Mouse (Mus musculus) myocyte (in vitro differentiated cells): Measurements from ENCODE around the gene Gm4756. TPM values are rescaled to one million over a fixed set of nuclear protein-coding genes. Genes with fewer than 3 reads are reported as not detected.

ENCODE experiments used
- H3K27me3 ChIP-seq: one replicate; pipeline ENCODE4 v1.6.1; 2011; ENCODE audit not compliant: control insufficient read depth, insufficient read depth, insufficient read length
- H3K36me3 ChIP-seq: one replicate; pipeline ENCODE4 v1.6.1; 2011; ENCODE audit not compliant: control insufficient read depth, insufficient read depth
- H3K4me2 ChIP-seq: one replicate; pipeline ENCODE4 v1.6.1; 2011; ENCODE audit warnings: low read depth, control low read depth
- H3K4me3 ChIP-seq: one replicate; pipeline ENCODE4 v1.5.1; 2011; ENCODE audit warnings: mild to moderate bottlenecking, control low read depth, moderate library complexity
- H3K79me2 ChIP-seq: one replicate; pipeline ENCODE4 v1.6.1; 2011; ENCODE audit not compliant: control insufficient read depth, insufficient read depth
- H3ac ChIP-seq: one replicate; pipeline ENCODE4 v1.6.1; 2011; ENCODE audit not compliant: control insufficient read depth, insufficient read length
- CEBPB ChIP-seq: IDR thresholded peaks from 2 replicates; pipeline ENCODE4 v1.6.1; 2011; ENCODE audit warnings: mild to moderate bottlenecking, moderate library complexity; ENCODE audit not compliant: poor library complexity, insufficient read depth, severe bottlenecking
- E2F4 ChIP-seq: IDR thresholded peaks from one replicate; pipeline ENCODE4 v1.6.1; 2011; ENCODE audit warnings: mild to moderate bottlenecking, control low read depth, moderate library complexity; ENCODE audit not compliant: insufficient read depth
- MAX ChIP-seq: IDR thresholded peaks from one replicate; pipeline ENCODE4 v1.6.1; 2011; ENCODE audit warnings: low read depth, mild to moderate bottlenecking, control low read depth
- MYOD1 ChIP-seq, 3 experiments: IDR thresholded peaks; one replicate each; pipeline ENCODE4 v1.6.1; 2011; ENCODE audit warnings: control low read depth in 2 of 3, low read depth in 2 of 3, mild to moderate bottlenecking in 2 of 3, moderate library complexity in 1 of 3; ENCODE audit not compliant: insufficient read length in 2 of 3, control insufficient read depth in 1 of 3
- MYOG ChIP-seq, 3 experiments: IDR thresholded peaks; one replicate each; pipeline ENCODE4 v1.6.1; 2011; ENCODE audit warnings: control low read depth in 2 of 3, low read depth in 2 of 3, mild to moderate bottlenecking in 2 of 3; ENCODE audit not compliant: insufficient read length in 2 of 3, control insufficient read depth in 1 of 3, insufficient read depth in 1 of 3
- POLR2A ChIP-seq: IDR thresholded peaks from one replicate; pipeline ENCODE4 v1.6.1; 2011; ENCODE audit warnings: low read depth, mild to moderate bottlenecking, control low read depth, moderate library complexity; ENCODE audit not compliant: insufficient read length
- POLR2AphosphoS2 ChIP-seq: IDR thresholded peaks from one replicate; pipeline ENCODE4 v1.6.1; 2011; ENCODE audit warnings: low read depth, control low read depth; ENCODE audit not compliant: insufficient read length
- REST ChIP-seq: IDR thresholded peaks from one replicate; pipeline ENCODE4 v1.6.1; 2011; ENCODE audit warnings: mild to moderate bottlenecking, control low read depth, moderate library complexity; ENCODE audit not compliant: insufficient read depth, insufficient read length
- SRF ChIP-seq: IDR thresholded peaks from one replicate; pipeline ENCODE4 v1.6.1; 2011; ENCODE audit warnings: low read depth; ENCODE audit not compliant: control insufficient read depth, insufficient read length
- TCF12 ChIP-seq: IDR thresholded peaks from one replicate; pipeline ENCODE4 v1.6.1; 2011; ENCODE audit warnings: mild to moderate bottlenecking, control low read depth; ENCODE audit not compliant: poor library complexity, insufficient read depth, severe bottlenecking
- TCF3 ChIP-seq: IDR thresholded peaks from one replicate; pipeline ENCODE4 v1.6.1; 2011; ENCODE audit warnings: low read depth, control low read depth; ENCODE audit not compliant: insufficient read length
- USF1 ChIP-seq: IDR thresholded peaks from one replicate; pipeline ENCODE4 v1.6.1; 2011; ENCODE audit warnings: low read depth, mild to moderate bottlenecking, control low read depth, moderate library complexity
- polyA plus RNA-seq: library from polyadenylated mRNA; unstranded; fragments of >200 nt; fragmentation: generic; extraction: Trizol; gene quantifications from one replicate; pipeline ENCODE4 v1.2.1, GENCODE M21; 2012; ENCODE audit warnings: missing spikeins

Gene Gm4756
- polyA plus RNA-seq, 1 experiment = not detected

DNA sequence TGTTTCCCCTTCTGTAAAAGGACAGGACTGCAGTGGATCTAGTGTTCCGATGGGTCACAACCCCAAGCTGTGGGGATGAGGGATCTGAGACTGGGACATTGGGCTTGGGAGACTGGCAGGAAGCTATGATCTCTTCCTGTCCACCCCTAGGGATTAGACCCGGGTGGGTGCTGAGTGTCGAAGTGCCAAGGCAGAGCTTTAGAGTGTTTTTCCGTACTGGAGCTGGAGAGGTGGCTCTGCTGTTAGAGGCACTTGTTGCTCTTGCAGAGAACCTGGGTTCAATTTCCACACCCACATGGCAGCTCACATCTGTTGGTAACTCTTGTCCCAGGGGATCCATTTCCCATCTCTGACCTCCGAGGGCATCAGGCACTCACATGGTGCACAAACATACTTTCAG, 16.6 kb upstream of the Gm4756 start:
- Histone ChIP-seq H3K4me2 (peak overlapping the region; percentile 99), H3K27me3 (no peaks in the 10 kb centered on the region), H3K36me3 (no peaks in the 10 kb centered on the region), H3ac (no peak overlapping the region), H3K4me3 (peak overlapping the region; percentile 82), H3K79me2 (peaks cover 5% of the 10 kb centered on the region)
- TF ChIP-seq MAX (no peak), POLR2AphosphoS2 (no peak), MYOG (IDR thresholded peaks at IDR 0.05; ENCODE audit: control insufficient read depth in 1 of 3, insufficient read depth in 1 of 3, insufficient read length in 2 of 3, low read depth in 2 of 3) (no peak), SRF (no peak), USF1 (no peak), E2F4 (no peak), CEBPB (no peak), TCF12 (no peak), MYOD1 (IDR thresholded peaks at IDR 0.05; ENCODE audit: control insufficient read depth in 1 of 3, insufficient read length in 2 of 3, low read depth in 2 of 3) (no peak), POLR2A (no peak), REST (no peak)

GRCm38 (mm10) chr12:72664735-72665337, 15.4 kb upstream of the Gm4756 start, which contains the start of gene Dhrs7:
Gene Dhrs7 (minus strand): TSS chr12:72664909.
- H3K79me2 ChIP-seq = peaks cover 5% of the 10 kb centered on the region
- H3K27me3 ChIP-seq = no peaks in the 10 kb centered on the region
- peak within 1 kb of the TSS; percentile 3 for H3ac ChIP-seq
- TF ChIP-seq SRF (no peak), MAX (peak; percentile 31), TCF3 (no peak), CEBPB (peak; percentile 97), E2F4 (no peak), POLR2AphosphoS2 (peak; percentile 97), MYOG (IDR thresholded peaks at IDR 0.05; ENCODE audit: control insufficient read depth in 1 of 3, insufficient read depth in 1 of 3, insufficient read length in 2 of 3, low read depth in 2 of 3) (peak in 1 of 3 experiments; percentile 49), POLR2A (peak; percentile 98), REST (no peak), TCF12 (no peak), MYOD1 (IDR thresholded peaks at IDR 0.05; ENCODE audit: control insufficient read depth in 1 of 3, insufficient read length in 2 of 3, low read depth in 2 of 3) (peak in 1 of 3 experiments; percentile 18), USF1 (no peak)
- no peaks in the 10 kb centered on the region for H3K36me3 ChIP-seq
- H3K4me3 ChIP-seq = peak within 1 kb of the TSS; percentile 82
- H3K4me2 ChIP-seq = peak within 1 kb of the TSS; percentile 99

- Histone ChIP-seq H3K4me2 (peak overlapping the region; percentile 99), H3K27me3 (no peaks in the 10 kb centered on the region), H3ac (peak overlapping the region; percentile 3), H3K36me3 (no peaks in the 10 kb centered on the region), H3K4me3 (peak overlapping the region; percentile 82), H3K79me2 (peaks cover 5% of the 10 kb centered on the region)
- TF ChIP-seq MYOD1 (IDR thresholded peaks at IDR 0.05; ENCODE audit: control insufficient read depth in 1 of 3, insufficient read length in 2 of 3, low read depth in 2 of 3) = no peak
- TF ChIP-seq POLR2A = no peak
- no peak for TF ChIP-seq USF1
- TF ChIP-seq POLR2AphosphoS2 = no peak
- TF ChIP-seq REST = peak; percentile 9
- TF ChIP-seq CEBPB = 0 out of 2 replicates have a peak, but pooled peaks have one; percentile 47
These were observed 14.7 kb upstream of the Gm4756 start for GRCm38 (mm10) chr12:72664020-72664734.

DNA sequence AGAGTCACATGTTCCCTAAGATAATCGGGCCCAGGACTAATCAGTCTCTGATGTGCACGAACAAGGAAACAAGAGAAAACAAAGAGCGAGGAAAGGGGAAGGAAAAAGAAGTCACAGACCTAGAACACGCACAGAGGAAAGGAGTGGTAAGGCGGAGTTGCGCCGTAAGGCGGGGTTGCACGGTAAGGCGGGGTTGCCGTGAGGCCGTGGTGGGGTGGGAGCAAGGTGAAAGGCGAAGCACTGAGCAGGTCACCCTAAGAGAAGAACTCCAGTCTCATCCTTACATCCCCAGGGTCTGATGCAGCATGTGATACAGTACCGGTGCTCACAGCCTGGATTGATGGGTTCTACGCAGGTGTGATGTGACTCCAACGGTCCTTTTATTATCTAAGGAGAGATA, 6.3 kb upstream of the Gm4756 start:
- H3K27me3 ChIP-seq = no peaks in the 10 kb centered on the region
- no peak overlapping the region for H3ac ChIP-seq
- no peaks in the 10 kb centered on the region for H3K79me2 ChIP-seq
- TF ChIP-seq REST (no peak), POLR2A (no peak), MYOD1 (IDR thresholded peaks at IDR 0.05; ENCODE audit: control insufficient read depth in 1 of 3, insufficient read length in 2 of 3, low read depth in 2 of 3) (no peak), CEBPB (no peak)
- no peak overlapping the region for H3K4me3 ChIP-seq
- H3K4me2 ChIP-seq = no peak overlapping the region
- H3K36me3 ChIP-seq = peaks cover 39% of the 10 kb centered on the region

DNA sequence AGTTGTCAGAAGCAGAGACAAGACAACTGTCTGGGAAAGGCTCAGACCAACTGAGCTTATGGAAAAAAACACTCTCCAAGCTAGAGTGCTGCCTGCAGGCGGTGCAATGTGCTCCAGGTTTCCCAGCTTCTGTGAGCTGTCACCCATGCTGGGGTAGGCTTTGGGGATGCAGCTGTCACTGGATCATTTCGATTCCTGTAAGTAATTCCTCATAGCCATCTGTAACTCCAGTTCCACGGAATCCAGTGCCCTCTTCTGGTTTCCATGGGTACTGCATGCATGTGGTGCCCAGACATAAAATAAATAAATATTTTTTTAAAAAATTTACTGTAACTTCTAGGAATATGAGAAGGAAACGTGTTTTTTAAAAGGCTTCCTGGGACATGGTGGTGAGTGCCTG, 5.2 kb upstream of the Gm4756 start:
- no peak overlapping the region for H3K4me2 ChIP-seq

More for the DNA sequence above, 5.2 kb upstream of the Gm4756 start:
- H3K79me2 ChIP-seq = no peaks in the 10 kb centered on the region
- H3K36me3 ChIP-seq = peaks cover 48% of the 10 kb centered on the region
- H3K27me3 ChIP-seq = no peaks in the 10 kb centered on the region
- H3K4me3 ChIP-seq = no peak overlapping the region
- H3ac ChIP-seq = no peak overlapping the region
- TF ChIP-seq SRF (no peak), E2F4 (no peak), CEBPB (no peak), POLR2A (no peak), MYOG (IDR thresholded peaks at IDR 0.05; ENCODE audit: control insufficient read depth in 1 of 3, insufficient read depth in 1 of 3, insufficient read length in 2 of 3, low read depth in 2 of 3) (peak in 2 of 3 experiments; percentile 63 to 76), MYOD1 (IDR thresholded peaks at IDR 0.05; ENCODE audit: control insufficient read depth in 1 of 3, insufficient read length in 2 of 3, low read depth in 2 of 3) (peak; percentile 56 to 81 (median 78))
